Mouse (Mus musculus) CH12.LX (cell line): ENCODE results near the gene Dhx58.

ENCODE experiments used
- CHD1 ChIP-seq: IDR thresholded peaks from 2 replicates; pipeline ENCODE4 v1.6.1; 2012; ENCODE audit warnings: low read depth, low read length, improper control_type of control experiment, inconsistent platforms
- CHD2 ChIP-seq: IDR thresholded peaks from 2 replicates; pipeline ENCODE4 v1.6.1; 2011; ENCODE audit warnings: low read length, improper control_type of control experiment
- CTCF ChIP-seq, 2 experiments: IDR thresholded peaks in 1 of 2; conservative IDR thresholded peaks in 1 of 2; 2 replicates each; pipeline ENCODE4 v1.5.1; 2011 to 2012; ENCODE audit warnings: low read depth in 2 of 2, low read length in 2 of 2, improper control_type of control experiment in 1 of 2, inconsistent platforms in 1 of 2, mild to moderate bottlenecking in 1 of 2, moderate library complexity in 1 of 2
- EP300 ChIP-seq: IDR thresholded peaks from 2 replicates; pipeline ENCODE4 v1.6.1; 2011; ENCODE audit warnings: low read length, improper control_type of control experiment
- POLR2A ChIP-seq: IDR thresholded peaks from 2 replicates; pipeline ENCODE4 v1.6.1; 2011; ENCODE audit warnings: low read depth, mild to moderate bottlenecking, improper control_type of control experiment, low read length
- POLR2AphosphoS2 ChIP-seq: IDR thresholded peaks from 2 replicates; pipeline ENCODE4 v1.6.1; 2011; ENCODE audit warnings: low read depth, low read length, improper control_type of control experiment

GRCm38 (mm10) chr11:100738749-100739148 lies 34.7 kb upstream of the Dhx58 start:
- no peak for TF ChIP-seq CHD2
- no peak for TF ChIP-seq EP300
- TF ChIP-seq POLR2AphosphoS2: no peak
- no peak for TF ChIP-seq CTCF (conservative IDR thresholded peaks at IDR 0.05 in 1 of 2, IDR thresholded peaks at IDR 0.05 in 1 of 2; ENCODE audit: low read depth in 2 of 2, low read length in 2 of 2)
- TF ChIP-seq POLR2A: no peak
- no peak for TF ChIP-seq CHD1
